Mouse (Mus musculus) limb, embryonic 15.5 days (tissue): ENCODE data around the gene Pcolce. TPM values are rescaled to one million over a fixed set of nuclear protein-coding genes. Genes with fewer than 3 reads are reported as not detected.

Experiments used
- ATAC-seq: fragments of 200-750 bp; cut with Nextera tagmentation; 2 replicates; pipeline ENCODE4 v1.8.0; 2017; ENCODE audit warnings: low read depth, moderate TSS enrichment; ENCODE audit not compliant: insufficient number of reproducible peaks, low FRiP score, low TSS enrichment
- H3K27ac ChIP-seq: fragments of 300-500 bp; sonication (generic); 2 replicates; pipeline ENCODE4 v1.5.1; 2015; ENCODE audit warnings: moderate library complexity, mild to moderate bottlenecking, inconsistent platforms
- H3K27me3 ChIP-seq: fragments of 300-500 bp; sonication (generic); 2 replicates; pipeline ENCODE4 v1.6.1; 2015; ENCODE audit warnings: inconsistent platforms
- H3K36me3 ChIP-seq: fragments of 300-500 bp; sonication (generic); 2 replicates; pipeline ENCODE4 v1.6.1; 2015; ENCODE audit warnings: inconsistent platforms
- H3K4me1 ChIP-seq: fragments of 300-500 bp; sonication (generic); 2 replicates; pipeline ENCODE4 v1.6.1; 2015; ENCODE audit warnings: inconsistent platforms
- H3K4me2 ChIP-seq: fragments of 300-500 bp; sonication (generic); 2 replicates; pipeline ENCODE4 v1.6.1; 2015; ENCODE audit warnings: mild to moderate bottlenecking, inconsistent platforms
- H3K4me3 ChIP-seq: fragments of 300-500 bp; sonication (generic); 2 replicates; pipeline ENCODE4 v1.5.1; 2015; ENCODE audit warnings: mild to moderate bottlenecking, inconsistent platforms
- H3K9ac ChIP-seq: fragments of 300-500 bp; sonication (generic); 2 replicates; pipeline ENCODE4 v1.6.1; 2015; ENCODE audit warnings: inconsistent platforms
- H3K9me3 ChIP-seq: fragments of 300-500 bp; sonication (generic); 2 replicates; pipeline ENCODE4 v1.6.1; 2016; ENCODE audit warnings: inconsistent platforms
- WGBS: fragments of 180-500 bp; shearing (Covaris S2); methylation state at CpG from one replicate; pipeline ENCODE4 v1.1.7; 2015; 5-methylcytosine and 5-hydroxymethylcytosine counted together
- polyA plus RNA-seq: library from polyadenylated mRNA; unstranded; fragments of >200 nt; fragmentation: Nextera tagmentation; extraction: Ambion mirVana; gene quantifications from 2 replicates; pipeline ENCODE4 v1.2.1, GENCODE M21; 2015

Gene Pcolce
- polyA plus RNA-seq, 1 experiment from 2014 or later = 303 TPM

DNA sequence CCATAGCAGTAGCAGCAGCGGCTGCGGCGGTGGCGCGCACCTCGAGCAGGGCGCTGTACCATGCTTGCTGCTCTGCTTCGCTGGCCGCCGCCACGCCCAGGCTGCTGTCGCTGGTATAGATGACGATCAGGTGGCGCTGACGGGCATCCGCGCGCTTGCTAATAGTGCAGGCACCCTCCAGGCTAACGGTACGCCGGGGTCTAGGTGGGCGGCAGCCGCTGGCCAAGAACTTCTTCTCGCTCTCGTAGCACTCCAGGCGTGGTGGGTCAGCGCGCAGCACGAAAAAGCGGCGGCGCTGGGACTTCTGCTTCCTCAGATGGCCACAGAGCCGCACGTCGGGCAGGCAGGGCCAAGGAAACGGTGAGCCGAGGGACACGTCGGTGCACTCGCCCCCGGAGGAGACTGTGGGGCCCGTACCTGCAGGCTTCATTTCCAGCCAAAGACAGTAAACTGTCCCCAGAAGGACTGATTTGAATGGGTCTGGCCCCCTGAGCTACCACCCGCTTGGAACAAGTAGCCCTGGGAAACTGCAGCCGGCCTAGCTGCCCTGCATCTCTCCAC lies 31.6 kb upstream of the Pcolce start:
- Histone ChIP-seq H3K27ac (no peak overlapping the region), H3K9me3 (no peaks in the 10 kb centered on the region), H3K9ac (no peak overlapping the region), H3K4me3 (peak overlapping the region; percentile 29), H3K36me3 (peaks cover 27% of the 10 kb centered on the region), H3K4me1 (peaks cover 49% of the 10 kb centered on the region), H3K27me3 (peaks cover 36% of the 10 kb centered on the region), H3K4me2 (peak overlapping the region; percentile 46)
- whole genome bisulfite sequencing = 4% methylated on average over 44 of the region's 44 CpGs
- no peak for ATAC-seq

DNA sequence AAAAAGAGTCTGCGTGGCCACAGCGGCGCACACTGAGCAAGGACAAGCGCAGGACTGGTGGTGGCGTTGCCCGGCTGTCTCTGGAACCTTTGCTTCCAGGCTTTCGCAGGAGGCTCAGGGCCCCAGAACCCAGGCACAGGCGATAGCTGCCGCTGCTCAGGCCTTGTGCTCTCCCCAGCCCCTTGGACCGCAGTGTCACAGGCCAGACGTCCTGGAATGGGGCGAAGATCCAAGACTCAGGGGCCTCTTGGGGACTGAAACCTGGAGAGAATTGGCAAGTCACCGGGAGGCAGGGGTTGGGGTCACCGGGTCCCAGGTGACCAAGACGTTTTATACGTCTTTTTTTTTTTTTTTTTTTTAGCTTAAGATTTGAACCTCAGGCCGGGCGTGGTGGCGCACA lies 30.9 kb upstream of the Pcolce start:
- Histone ChIP-seq H3K27ac (no peak overlapping the region), H3K36me3 (peaks cover 34% of the 10 kb centered on the region), H3K27me3 (peaks cover 36% of the 10 kb centered on the region), H3K9ac (no peak overlapping the region), H3K4me3 (no peak overlapping the region), H3K4me1 (peaks cover 43% of the 10 kb centered on the region), H3K9me3 (no peaks in the 10 kb centered on the region), H3K4me2 (no peak overlapping the region)
- ATAC-seq = no peak
- WGBS = 40% methylated on average over 19 of the region's 19 CpGs

DNA sequence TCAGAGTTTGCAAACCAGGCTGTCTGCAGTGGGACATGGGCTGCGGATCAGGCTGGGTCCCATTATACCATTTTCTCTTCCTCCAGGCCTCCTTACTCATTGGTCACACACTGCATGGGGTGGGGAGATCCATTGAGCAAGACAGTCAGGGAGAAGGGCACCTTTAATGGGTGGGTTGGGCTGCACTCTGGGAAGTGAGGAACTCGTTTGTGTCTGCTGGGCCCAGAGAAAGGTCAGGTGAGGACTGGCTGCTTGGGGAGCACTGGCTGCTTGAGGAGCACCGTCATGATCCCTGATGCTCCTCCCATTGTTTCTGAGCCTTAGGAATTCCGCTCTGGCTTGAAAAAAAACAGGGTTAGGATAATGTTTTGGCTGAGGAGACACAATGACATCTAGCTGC lies 29.3 kb upstream of the Pcolce start:
- Histone ChIP-seq H3K4me1 (peaks cover 28% of the 10 kb centered on the region), H3K27ac (no peak overlapping the region), H3K36me3 (peaks cover 50% of the 10 kb centered on the region), H3K9ac (no peak overlapping the region), H3K9me3 (no peaks in the 10 kb centered on the region), H3K27me3 (peaks cover 36% of the 10 kb centered on the region), H3K4me2 (no peak overlapping the region), H3K4me3 (no peak overlapping the region)
- 60% methylated on average over 4 of the region's 4 CpGs for WGBS
- ATAC-seq = no peak

DNA sequence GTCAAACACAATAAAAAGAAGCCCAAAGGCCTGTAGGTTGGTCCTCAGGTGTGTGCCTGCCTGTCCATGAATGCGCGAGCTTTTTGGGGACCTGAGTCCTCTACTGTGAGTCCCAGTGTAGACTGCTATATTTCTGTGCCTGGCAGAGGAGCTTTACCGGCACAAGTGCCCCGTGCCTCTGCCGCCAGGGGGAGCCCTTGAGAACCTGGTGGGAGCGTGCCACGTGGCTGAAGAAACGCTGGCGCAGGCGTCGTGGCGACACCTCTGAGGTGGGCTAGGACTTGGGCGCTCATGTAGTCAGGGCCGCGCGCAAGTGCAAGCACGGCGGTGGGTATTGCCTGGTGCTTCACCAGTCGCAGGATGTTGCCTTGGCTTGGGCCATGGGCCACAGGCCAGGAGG lies 27.5 kb upstream of the Pcolce start, which contains the start of gene Sap25:
Sap25 (plus strand) TSS at position 281 of the 400 bp plus-strand sequence.
- ATAC-seq = no peak
- peaks cover 21% of the 10 kb centered on the region for H3K4me1 ChIP-seq
- peaks cover 31% of the 10 kb centered on the region for H3K27me3 ChIP-seq
- H3K36me3 ChIP-seq = peaks cover 68% of the 10 kb centered on the region
- no peak within 1 kb of the TSS for H3K4me3 ChIP-seq
- H3K9me3 ChIP-seq = no peaks in the 10 kb centered on the region
- no peak within 1 kb of the TSS for H3K27ac ChIP-seq
- WGBS = 88% methylated on average over 19 of the region's 19 CpGs
- H3K4me2 ChIP-seq = no peak within 1 kb of the TSS
- no peak within 1 kb of the TSS for H3K9ac ChIP-seq

DNA sequence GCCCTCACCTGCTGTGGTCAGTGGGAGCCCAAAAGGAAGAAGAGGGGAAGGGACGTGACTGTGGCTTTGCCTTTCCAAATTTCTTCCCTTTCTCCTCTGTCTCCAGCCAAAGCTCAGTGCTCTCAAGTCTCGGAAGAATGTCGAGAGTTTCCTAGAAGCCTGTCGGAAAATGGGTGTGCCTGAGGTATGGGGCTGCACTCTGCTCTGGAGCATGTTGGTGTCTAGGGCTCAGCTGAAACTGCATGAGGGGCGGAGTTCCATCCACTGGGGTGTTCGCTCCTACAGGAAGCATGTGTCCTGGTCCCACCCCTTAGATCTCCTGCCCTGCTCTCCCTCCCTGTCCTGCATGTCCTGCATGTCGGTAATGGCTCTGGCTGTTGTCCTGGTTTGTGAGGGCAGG lies 25.9 kb upstream of the Pcolce start:
- ATAC-seq = no peak

DNA sequence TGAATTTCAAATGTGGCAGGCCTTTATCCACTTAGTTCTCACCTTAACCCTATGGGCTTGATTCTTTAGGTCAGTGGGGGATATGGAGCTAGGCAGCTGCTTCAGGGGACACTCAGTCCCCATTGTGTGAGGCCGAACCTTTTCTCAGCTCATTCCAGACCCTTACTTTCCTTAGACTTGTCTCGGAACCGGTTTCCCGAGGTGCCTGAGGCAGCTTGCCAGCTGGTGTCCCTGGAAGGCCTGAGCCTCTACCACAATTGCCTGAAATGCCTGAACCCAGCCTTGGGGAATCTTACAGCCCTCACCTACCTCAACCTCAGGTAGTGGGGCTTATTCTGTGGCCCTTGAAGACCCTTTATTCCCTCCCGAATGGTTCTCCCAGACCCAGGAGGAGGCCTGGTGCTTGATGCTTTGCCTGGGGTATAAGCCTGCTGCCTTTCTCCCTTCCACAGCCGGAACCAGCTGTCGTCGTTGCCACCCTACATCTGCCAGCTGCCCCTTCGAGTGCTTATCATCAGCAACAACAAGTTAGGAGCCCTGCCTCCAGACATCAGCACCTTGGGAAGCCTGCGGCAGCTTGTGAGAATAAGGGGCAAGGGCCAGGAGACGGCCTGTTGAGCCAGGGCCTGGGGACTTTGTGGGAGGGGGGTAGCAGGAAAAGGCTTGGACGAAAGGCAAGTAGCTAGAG lies 20.0 kb upstream of the Pcolce start:
- Histone ChIP-seq H3K9me3 (no peaks in the 10 kb centered on the region), H3K4me3 (no peak overlapping the region), H3K27ac (0 out of 2 replicates have a peak overlapping the region, but pooled peaks have one; percentile 3), H3K4me1 (peaks cover 38% of the 10 kb centered on the region), H3K27me3 (no peaks in the 10 kb centered on the region), H3K36me3 (peaks cover 45% of the 10 kb centered on the region), H3K4me2 (no peak overlapping the region), H3K9ac (no peak overlapping the region)
- no peak for ATAC-seq
- WGBS = 67% methylated on average over 12 of the region's 12 CpGs

More for the DNA sequence above, 25.9 kb upstream of the Pcolce start:
- Histone ChIP-seq H3K9me3 (no peaks in the 10 kb centered on the region), H3K36me3 (peaks cover 78% of the 10 kb centered on the region), H3K4me2 (no peak overlapping the region), H3K27ac (no peak overlapping the region), H3K9ac (no peak overlapping the region), H3K4me1 (peaks cover 9% of the 10 kb centered on the region), H3K4me3 (no peak overlapping the region), H3K27me3 (peaks cover 15% of the 10 kb centered on the region)
- 75% methylated on average over 7 of the region's 7 CpGs for WGBS

DNA sequence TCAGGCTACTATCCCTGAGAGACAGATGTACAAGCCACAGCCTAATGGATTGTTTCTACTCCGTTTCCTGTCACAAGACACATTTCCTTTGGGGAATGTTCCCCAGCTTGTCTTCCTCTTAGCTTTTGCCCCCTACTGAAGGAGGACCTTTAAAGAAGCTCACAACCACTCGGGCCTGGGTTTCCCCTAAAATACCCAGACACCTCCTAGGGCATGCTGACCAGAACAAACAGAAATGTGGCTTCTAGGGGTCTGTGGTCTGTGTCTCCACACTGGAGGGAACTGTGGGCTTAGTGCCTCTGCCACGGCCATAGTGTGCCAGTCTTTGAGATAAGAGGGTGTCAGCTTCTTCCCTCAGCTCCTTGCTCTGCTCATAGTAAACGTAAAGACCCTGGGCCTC lies 18.0 kb upstream of the Pcolce start:
- H3K27me3 ChIP-seq = no peaks in the 10 kb centered on the region
- H3K36me3 ChIP-seq = peaks cover 25% of the 10 kb centered on the region
- peak overlapping the region; percentile 43; the same call in 1 of the 2 replicates for H3K27ac ChIP-seq
- ATAC-seq = no peak
- no peaks in the 10 kb centered on the region for H3K9me3 ChIP-seq
- H3K4me2 ChIP-seq = no peak overlapping the region
- peaks cover 44% of the 10 kb centered on the region for H3K4me1 ChIP-seq
- WGBS = 65% methylated on average over 4 of the region's 4 CpGs
- no peak overlapping the region; the same call in 1 of the 2 replicates for H3K4me3 ChIP-seq
- H3K9ac ChIP-seq = no peak overlapping the region

DNA sequence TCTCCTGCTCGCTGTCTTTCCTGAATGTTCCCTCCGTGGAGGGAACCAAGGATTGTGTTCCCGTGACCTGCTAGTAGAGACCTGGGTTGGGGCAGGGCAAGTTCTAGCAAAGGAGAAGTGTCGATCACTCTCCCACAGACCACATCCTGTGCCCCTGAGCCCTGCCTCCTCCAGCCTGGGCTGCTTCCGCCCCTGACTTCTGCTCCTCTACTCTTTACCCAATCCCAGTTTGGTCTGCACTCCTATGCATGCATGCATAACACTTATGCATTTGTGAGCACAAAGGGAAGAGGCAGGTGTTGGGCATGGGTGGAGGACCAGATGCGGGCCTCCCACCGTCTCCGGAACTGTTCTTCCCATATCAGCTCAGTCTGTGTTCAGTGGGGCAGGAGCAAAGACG lies 17.6 kb upstream of the Pcolce start:
- Histone ChIP-seq H3K36me3 (peaks cover 21% of the 10 kb centered on the region), H3K9ac (no peak overlapping the region), H3K27ac (peak overlapping the region; percentile 91), H3K4me3 (no peak overlapping the region; the same call in 1 of the 2 replicates), H3K27me3 (no peaks in the 10 kb centered on the region), H3K9me3 (no peaks in the 10 kb centered on the region), H3K4me1 (peaks cover 44% of the 10 kb centered on the region), H3K4me2 (peak overlapping the region; percentile 88; the same call in 1 of the 2 replicates)
- ATAC-seq = no peak
- 61% methylated on average over 9 of the region's 9 CpGs for WGBS

DNA sequence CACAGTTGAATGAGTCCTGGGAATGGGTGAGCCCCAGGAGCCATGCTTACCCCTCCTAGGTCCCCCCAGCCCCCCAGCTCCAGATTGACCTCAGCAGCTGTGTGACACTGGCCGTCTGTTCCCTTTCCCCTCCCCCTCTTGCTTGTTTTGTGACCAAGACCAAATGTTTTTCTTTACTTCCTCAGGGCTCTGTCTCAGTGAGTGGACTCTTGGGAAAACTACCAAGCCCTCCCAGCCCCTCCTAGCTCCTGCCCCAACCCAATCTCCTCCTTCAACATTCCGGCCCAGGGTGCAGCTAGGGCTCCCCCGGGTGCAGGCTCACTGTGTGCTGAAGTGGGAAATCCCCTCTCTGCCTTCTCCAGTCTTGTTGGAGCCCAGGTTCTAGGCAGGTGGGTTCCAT lies 17.0 kb upstream of the Pcolce start:
- 17% methylated on average over 3 of the region's 3 CpGs for WGBS
- Histone ChIP-seq H3K9me3 (no peaks in the 10 kb centered on the region), H3K4me3 (peak overlapping the region; percentile 98), H3K27ac (peak overlapping the region; percentile 91), H3K4me2 (peak overlapping the region; percentile 88), H3K9ac (0 out of 2 replicates have a peak overlapping the region, but pooled peaks have one; percentile 79), H3K27me3 (no peaks in the 10 kb centered on the region), H3K36me3 (peaks cover 16% of the 10 kb centered on the region), H3K4me1 (peaks cover 44% of the 10 kb centered on the region)
- ATAC-seq = no peak

DNA sequence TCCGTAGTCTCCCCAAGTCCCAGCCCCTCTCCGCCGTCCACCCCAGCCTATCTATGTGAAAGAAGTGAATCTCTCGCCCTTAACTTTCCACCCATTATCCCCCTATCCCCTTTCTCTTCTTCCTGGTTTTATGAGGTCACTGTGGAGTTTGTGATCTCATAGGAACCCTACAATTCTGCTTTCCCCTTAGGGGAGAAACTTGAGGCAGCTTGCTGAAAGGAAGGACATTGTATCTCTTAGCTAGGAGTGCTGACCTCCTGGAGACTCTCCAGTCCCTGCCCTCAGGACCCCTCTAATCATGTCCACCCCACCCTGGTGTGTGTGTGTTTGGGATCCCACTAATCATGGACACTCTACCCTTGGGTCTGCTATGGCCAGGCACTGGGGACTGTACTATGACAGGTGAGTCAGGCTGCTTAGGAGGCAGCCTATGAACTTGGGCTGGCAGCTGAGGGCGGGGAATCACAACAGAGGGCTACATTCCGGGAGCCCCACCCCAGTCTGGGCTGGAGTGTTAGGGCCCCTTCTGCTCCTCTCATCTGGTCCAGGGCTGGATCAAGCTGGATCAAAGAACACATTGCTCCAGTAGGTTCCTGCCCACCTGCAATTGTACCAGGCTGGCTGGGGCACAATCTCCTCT lies 16.4 kb upstream of the Pcolce start:
- H3K4me3 ChIP-seq = peak overlapping the region; percentile 98
- H3K4me1 ChIP-seq = peaks cover 44% of the 10 kb centered on the region
- H3K4me2 ChIP-seq = peak overlapping the region; percentile 88
- 14% methylated on average over 6 of the region's 6 CpGs for WGBS
- peak overlapping the region; percentile 79; the same call in 1 of the 2 replicates for H3K9ac ChIP-seq
- no peak for ATAC-seq
- H3K27me3 ChIP-seq = no peaks in the 10 kb centered on the region
- peak overlapping the region; percentile 91 for H3K27ac ChIP-seq
- H3K36me3 ChIP-seq = peaks cover 11% of the 10 kb centered on the region
- no peaks in the 10 kb centered on the region for H3K9me3 ChIP-seq

DNA sequence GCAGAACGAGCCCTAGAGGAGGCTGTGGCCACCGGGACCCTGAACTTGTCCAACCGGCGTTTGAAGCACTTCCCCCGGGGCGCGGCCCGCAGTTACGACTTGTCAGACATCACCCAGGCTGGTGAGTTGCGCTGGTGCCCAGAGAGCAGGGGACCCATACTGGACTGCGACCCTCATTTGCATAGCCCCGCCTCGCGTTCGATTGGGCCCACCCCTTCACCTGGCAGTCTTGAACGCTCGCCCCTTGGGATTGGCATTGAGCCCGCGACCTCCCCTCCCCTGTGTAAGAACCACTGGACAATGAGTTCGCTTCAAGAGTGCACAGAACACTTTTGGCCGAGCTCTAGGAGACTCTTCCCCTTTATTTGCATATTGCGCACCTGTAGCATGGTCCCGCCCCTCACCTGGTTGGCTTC lies 15.7 kb upstream of the Pcolce start:
- Histone ChIP-seq H3K27ac (peak overlapping the region; percentile 91), H3K4me1 (peaks cover 49% of the 10 kb centered on the region), H3K9me3 (no peaks in the 10 kb centered on the region), H3K4me2 (peak overlapping the region; percentile 88), H3K9ac (peak overlapping the region; percentile 79), H3K36me3 (peaks cover 10% of the 10 kb centered on the region), H3K4me3 (peak overlapping the region; percentile 98), H3K27me3 (no peaks in the 10 kb centered on the region)
- 0% methylated on average over 23 of the region's 23 CpGs for WGBS
- ATAC-seq = no peak
